Mouse (Mus musculus) bone marrow macrophage, adult 2 months (primary cell): Measurements from ENCODE around the gene Hipk4.

Experiments used
- CTCF ChIP-seq: IDR thresholded peaks from 2 replicates; pipeline ENCODE4 v1.5.1; 2012; ENCODE audit warnings: low read depth, mild to moderate bottlenecking, low read length, moderate library complexity
- POLR2A ChIP-seq: IDR thresholded peaks from 2 replicates; pipeline ENCODE4 v1.6.1; 2012; ENCODE audit warnings: mild to moderate bottlenecking, low read depth, low read length, borderline replicate concordance

GRCm38 (mm10) chr7:27549597-27549996, 26.5 kb downstream of the Hipk4 start:
- TF ChIP-seq CTCF (no peak), POLR2A (no peak)
